Mouse (Mus musculus) midbrain, embryonic 11.5 days (tissue): Measurements from ENCODE around the gene Hmgb1. TPM values are rescaled to one million over a fixed set of nuclear protein-coding genes. Genes with fewer than 3 reads are reported as not detected.

ENCODE experiments used
- ATAC-seq: fragments of 200-750 bp; cut with Nextera tagmentation; 2 replicates; pipeline ENCODE4 v1.8.0; 2017; ENCODE audit warnings: moderate TSS enrichment, moderate library complexity; ENCODE audit not compliant: low FRiP score
- DNase-seq: peaks from one replicate; pipeline ENCODE4 v3.0.0; 2015; ENCODE audit warnings: low spot score; ENCODE audit errors: missing footprints
- H3K27ac ChIP-seq: fragments of 300-500 bp; sonication (generic); 2 replicates; pipeline ENCODE4 v1.5.1; 2014; ENCODE audit warnings: low read depth, low read length
- H3K27me3 ChIP-seq: fragments of 300-500 bp; sonication (generic); 2 replicates; pipeline ENCODE4 v1.6.1; 2014; ENCODE audit warnings: mild to moderate bottlenecking, low read length, moderate library complexity, mixed read lengths; ENCODE audit not compliant: control insufficient read depth, insufficient read depth
- H3K36me3 ChIP-seq: fragments of 300-500 bp; sonication (generic); 2 replicates; pipeline ENCODE4 v1.6.1; 2014; ENCODE audit warnings: mild to moderate bottlenecking, low read length, moderate library complexity, mixed read lengths; ENCODE audit not compliant: control insufficient read depth, insufficient read depth
- H3K4me1 ChIP-seq: fragments of 300-500 bp; sonication (generic); 2 replicates; pipeline ENCODE4 v1.6.1; 2014; ENCODE audit warnings: low read length; ENCODE audit not compliant: control insufficient read depth, insufficient read depth
- H3K4me2 ChIP-seq: fragments of 300-500 bp; sonication (generic); 2 replicates; pipeline ENCODE4 v1.6.1; 2014; ENCODE audit warnings: mild to moderate bottlenecking, moderate library complexity
- H3K4me3 ChIP-seq: fragments of 300-500 bp; sonication (generic); 2 replicates; pipeline ENCODE4 v1.5.1; 2014; ENCODE audit warnings: low read depth, low read length
- H3K9ac ChIP-seq: fragments of 300-500 bp; sonication (generic); 2 replicates; pipeline ENCODE4 v1.6.1; 2014; ENCODE audit warnings: low read length
- H3K9me3 ChIP-seq: fragments of 300-500 bp; sonication (generic); 2 replicates; pipeline ENCODE4 v1.6.1; 2016; ENCODE audit warnings: low read length; ENCODE audit not compliant: control insufficient read depth
- WGBS: fragments of 180-500 bp; shearing (Covaris S2); extraction: QIAGEN DNeasy Blood & Tissue Kit; methylation state at CpG from one replicate; pipeline ENCODE4 v1.1.7; 2014; 5-methylcytosine and 5-hydroxymethylcytosine counted together
- polyA plus RNA-seq: library from polyadenylated mRNA; unstranded; fragments of >200 nt; fragmentation: Nextera tagmentation; extraction: Ambion mirVana; gene quantifications from 2 replicates; pipeline ENCODE4 v1.2.1, GENCODE M21; 2014

The Hmgb1 gene
- polyA plus RNA-seq, 1 experiment from 2014 or later: 1,979 TPM

DNA sequence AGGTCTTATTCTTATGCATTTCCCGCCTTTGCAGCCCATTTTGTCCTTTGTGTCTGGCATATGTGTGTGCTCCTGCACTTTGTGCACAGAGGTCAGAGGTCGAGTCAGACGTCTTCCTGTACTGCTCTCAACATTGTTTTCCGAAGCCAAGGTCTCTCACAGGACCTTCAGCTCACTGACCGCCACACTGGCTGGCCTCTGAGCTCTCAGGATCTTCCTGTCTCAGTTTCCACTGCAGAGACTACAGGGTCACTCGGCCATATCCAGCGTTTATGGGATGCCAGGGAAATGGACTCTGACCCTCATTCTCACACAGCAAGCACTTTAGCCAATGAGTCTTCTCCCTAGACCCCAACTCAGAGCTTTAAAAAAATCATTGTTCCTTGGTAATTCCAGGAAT is 19.4 kb downstream of the Hmgb1 start:
- WGBS: 46% methylated on average over 7 of the region's 7 CpGs
- ATAC-seq: no peak
- DNase-seq: no peak

DNA sequence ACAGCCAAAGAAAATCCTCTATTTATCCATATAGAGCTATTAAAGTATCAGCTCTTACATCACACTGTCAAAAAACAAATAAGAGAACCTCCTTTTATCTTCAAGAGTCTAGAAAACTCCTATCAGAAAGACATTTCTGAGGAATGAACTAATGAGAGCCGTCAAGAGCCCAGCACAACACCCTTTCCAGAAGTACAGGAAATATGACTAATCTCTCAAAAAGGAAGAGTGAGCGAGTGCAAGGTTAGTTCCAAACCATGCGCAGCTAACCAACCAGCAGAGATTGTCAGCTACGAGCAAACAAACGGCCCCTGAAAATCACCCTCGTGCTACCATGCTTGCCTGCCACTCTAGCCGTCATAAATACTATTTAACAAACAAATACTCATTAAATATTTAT is 21.4 kb downstream of the Hmgb1 start:
- no peak overlapping the region for H3K27ac ChIP-seq
- ATAC-seq (no peak), DNase-seq (no peak)
- 91% methylated on average over 7 of the region's 7 CpGs for WGBS
- H3K9ac ChIP-seq: no peak overlapping the region
- no peaks in the 10 kb centered on the region for H3K9me3 ChIP-seq
- no peaks in the 10 kb centered on the region for H3K27me3 ChIP-seq
- H3K4me2 ChIP-seq: no peak overlapping the region
- no peaks in the 10 kb centered on the region for H3K4me1 ChIP-seq
- H3K4me3 ChIP-seq: no peak overlapping the region
- H3K36me3 ChIP-seq: no peaks in the 10 kb centered on the region

More for the DNA sequence above, 19.4 kb downstream of the Hmgb1 start:
- Histone ChIP-seq H3K27me3 (no peaks in the 10 kb centered on the region), H3K9me3 (no peaks in the 10 kb centered on the region), H3K4me1 (no peaks in the 10 kb centered on the region), H3K36me3 (no peaks in the 10 kb centered on the region), H3K27ac (no peak overlapping the region), H3K4me2 (no peak overlapping the region), H3K4me3 (no peak overlapping the region), H3K9ac (no peak overlapping the region)

DNA sequence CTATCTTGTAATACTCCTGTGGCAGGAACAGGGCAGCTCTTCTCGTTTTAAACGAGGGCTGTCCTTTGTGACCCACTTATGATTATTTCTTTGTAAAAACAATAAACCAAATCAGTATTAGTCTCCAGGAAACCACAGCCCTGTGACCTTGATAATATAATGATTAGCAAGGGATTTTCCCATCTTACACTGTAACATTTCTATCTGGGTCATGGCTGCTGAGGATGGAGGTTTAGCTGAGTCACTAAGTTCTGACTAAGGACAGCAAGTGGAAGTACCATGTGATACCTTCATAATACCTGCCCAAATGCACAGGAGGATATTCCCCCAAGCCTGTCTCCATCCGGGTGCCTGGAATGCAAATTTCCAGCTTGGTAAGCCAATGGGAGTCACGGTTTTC is 23.8 kb downstream of the Hmgb1 start:
- 85% methylated on average over 4 of the region's 4 CpGs for WGBS
- no peak overlapping the region for H3K4me2 ChIP-seq
- ATAC-seq: no peak
- no peaks in the 10 kb centered on the region for H3K27me3 ChIP-seq
- no peak for DNase-seq
- H3K4me3 ChIP-seq: no peak overlapping the region
- H3K4me1 ChIP-seq: no peaks in the 10 kb centered on the region
- no peak overlapping the region for H3K9ac ChIP-seq
- H3K9me3 ChIP-seq: no peaks in the 10 kb centered on the region
- H3K27ac ChIP-seq: no peak overlapping the region
- H3K36me3 ChIP-seq: no peaks in the 10 kb centered on the region

DNA sequence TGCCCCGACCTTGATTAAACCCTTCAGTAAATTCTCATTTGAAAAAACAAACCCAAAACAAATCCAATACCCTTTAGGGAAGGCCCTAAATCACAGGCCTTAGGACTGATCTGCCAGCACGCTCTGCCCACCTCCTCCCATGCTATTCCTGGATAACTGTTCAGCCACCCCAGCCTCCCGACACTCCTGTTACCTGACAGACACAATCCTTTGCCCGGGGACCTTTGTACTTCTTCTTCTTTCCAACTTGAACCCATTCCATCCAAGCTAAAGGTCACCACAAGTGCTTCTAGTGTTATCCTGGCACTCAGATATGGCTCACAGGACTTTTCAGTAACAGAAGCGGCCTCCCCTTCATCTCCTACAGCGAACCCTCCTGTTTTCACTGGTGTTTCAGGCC is 25.3 kb downstream of the Hmgb1 start:
- no peak overlapping the region for H3K4me3 ChIP-seq
- no peak overlapping the region for H3K4me2 ChIP-seq
- DNase-seq: no peak
- no peaks in the 10 kb centered on the region for H3K4me1 ChIP-seq
- no peaks in the 10 kb centered on the region for H3K27me3 ChIP-seq
- no peaks in the 10 kb centered on the region for H3K36me3 ChIP-seq
- WGBS: 92% methylated on average over 6 of the region's 6 CpGs
- no peak overlapping the region for H3K9ac ChIP-seq
- no peak for ATAC-seq
- no peaks in the 10 kb centered on the region for H3K9me3 ChIP-seq
- no peak overlapping the region for H3K27ac ChIP-seq

- H3K9me3 ChIP-seq: no peaks in the 10 kb centered on the region
- no peak overlapping the region for H3K27ac ChIP-seq
- WGBS: 91% methylated on average over 18 of the region's 18 CpGs
Measured at GRCm38 (mm10) chr5:149156886-149157563, 27.3 kb downstream of the Hmgb1 start.

DNA sequence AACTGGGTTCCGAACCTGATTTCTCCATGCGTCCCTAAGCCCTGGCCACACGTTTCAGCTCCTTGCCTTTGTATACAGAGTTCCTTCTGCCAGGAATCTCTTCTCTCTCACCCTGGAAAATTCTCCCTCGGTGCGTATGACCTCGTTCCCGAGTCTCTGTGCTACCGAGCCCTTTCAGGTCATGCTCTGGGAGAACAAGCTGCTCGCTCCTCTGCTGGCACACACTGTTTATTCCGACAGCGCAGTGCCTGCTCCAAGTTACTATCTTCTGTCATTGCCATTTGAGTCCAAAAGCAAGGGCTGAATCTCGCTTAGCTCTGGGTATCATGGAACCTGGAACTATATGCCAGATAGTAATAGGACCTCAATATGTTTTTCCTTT is 31.5 kb downstream of the Hmgb1 start:
- H3K9ac ChIP-seq: no peak overlapping the region
- no peaks in the 10 kb centered on the region for H3K27me3 ChIP-seq
- H3K9me3 ChIP-seq: no peaks in the 10 kb centered on the region
- ATAC-seq (no peak), DNase-seq (no peak)
- H3K4me1 ChIP-seq: no peaks in the 10 kb centered on the region
- H3K4me2 ChIP-seq: no peak overlapping the region
- H3K36me3 ChIP-seq: no peaks in the 10 kb centered on the region
- H3K27ac ChIP-seq: no peak overlapping the region
- no peak overlapping the region for H3K4me3 ChIP-seq
- WGBS: 63% methylated on average over 12 of the region's 12 CpGs

More at GRCm38 (mm10) chr5:149156886-149157563, 27.3 kb downstream of the Hmgb1 start:
- no peaks in the 10 kb centered on the region for H3K27me3 ChIP-seq
- H3K4me3 ChIP-seq: no peak overlapping the region
- DNase-seq (no peak), ATAC-seq (no peak)
- H3K4me1 ChIP-seq: no peaks in the 10 kb centered on the region
- no peaks in the 10 kb centered on the region for H3K36me3 ChIP-seq
- H3K4me2 ChIP-seq: no peak overlapping the region
- H3K9ac ChIP-seq: no peak overlapping the region

GRCm38 (mm10) chr5:149152063-149152773 is 32.1 kb downstream of the Hmgb1 start:
- H3K4me3 ChIP-seq: no peak overlapping the region
- WGBS: 55% methylated on average over 13 of the region's 13 CpGs
- H3K9me3 ChIP-seq: no peaks in the 10 kb centered on the region
- no peak overlapping the region for H3K4me2 ChIP-seq
- H3K36me3 ChIP-seq: no peaks in the 10 kb centered on the region
- H3K27ac ChIP-seq: no peak overlapping the region
- H3K9ac ChIP-seq: no peak overlapping the region
- no peaks in the 10 kb centered on the region for H3K4me1 ChIP-seq
- no peaks in the 10 kb centered on the region for H3K27me3 ChIP-seq
- ATAC-seq: no peak
- DNase-seq: peak; percentile 85

DNA sequence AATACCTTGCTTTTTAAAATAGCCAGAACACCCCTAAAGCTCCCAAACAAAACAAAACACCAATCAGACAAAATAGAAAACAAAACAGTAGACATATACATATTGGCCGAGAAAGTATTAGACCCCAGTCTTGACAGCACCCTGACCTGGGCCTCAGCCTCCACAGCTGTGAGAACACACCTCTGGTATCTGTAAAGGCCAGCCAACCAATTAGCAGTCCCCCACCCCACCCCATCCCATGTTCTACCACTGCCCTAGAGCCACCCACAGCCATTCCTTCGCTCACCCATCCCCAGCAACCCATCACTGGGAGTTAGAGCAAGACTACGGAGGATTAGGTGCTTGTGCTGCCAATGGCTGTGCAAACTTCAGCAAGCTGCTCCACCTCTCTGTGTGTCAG is 33.4 kb downstream of the Hmgb1 start:
- no peak for DNase-seq
- 91% methylated on average over 3 of the region's 3 CpGs for WGBS

DNA sequence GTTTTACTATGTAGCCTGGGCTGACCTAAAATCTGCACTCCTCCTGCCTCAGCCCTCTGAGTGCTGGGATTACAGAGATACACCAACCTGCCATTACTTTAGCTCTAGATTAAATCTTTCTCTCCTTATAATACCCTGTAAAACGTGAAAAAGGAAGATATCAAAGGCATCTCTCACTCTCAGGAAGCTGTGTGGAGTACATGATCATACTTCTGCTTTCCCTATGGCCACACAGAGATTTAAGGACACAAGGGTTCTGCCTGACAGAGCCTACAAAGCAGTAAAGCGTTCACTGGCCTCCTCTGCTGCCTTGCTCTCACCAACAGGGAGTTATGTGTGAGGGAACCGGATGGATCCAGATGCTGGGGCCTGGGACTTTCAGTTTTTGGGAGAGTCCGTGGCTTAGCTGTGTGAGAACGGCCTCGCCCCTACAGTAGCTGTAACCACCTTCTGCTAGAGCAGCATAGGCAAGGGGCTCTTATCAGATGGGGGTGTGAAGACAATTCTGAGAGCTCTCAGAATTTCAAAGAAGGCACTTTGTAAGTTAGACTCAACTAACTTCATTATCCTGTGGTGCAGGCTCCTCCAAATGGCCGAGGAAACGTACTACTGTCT is 36.8 kb downstream of the Hmgb1 start:
- ATAC-seq: no peak
- H3K4me1 ChIP-seq: no peaks in the 10 kb centered on the region
- H3K9ac ChIP-seq: no peak overlapping the region
- 85% methylated on average over 8 of the region's 8 CpGs for WGBS
- no peaks in the 10 kb centered on the region for H3K9me3 ChIP-seq
- H3K27me3 ChIP-seq: no peaks in the 10 kb centered on the region
- no peak for DNase-seq
- no peak overlapping the region for H3K4me2 ChIP-seq
- H3K27ac ChIP-seq: no peak overlapping the region
- H3K4me3 ChIP-seq: no peak overlapping the region
- H3K36me3 ChIP-seq: no peaks in the 10 kb centered on the region

More for the DNA sequence above, 33.4 kb downstream of the Hmgb1 start:
- Histone ChIP-seq H3K27ac (no peak overlapping the region), H3K36me3 (no peaks in the 10 kb centered on the region), H3K4me3 (no peak overlapping the region), H3K27me3 (no peaks in the 10 kb centered on the region), H3K9ac (no peak overlapping the region), H3K4me1 (no peaks in the 10 kb centered on the region), H3K4me2 (no peak overlapping the region), H3K9me3 (no peaks in the 10 kb centered on the region)
- ATAC-seq: no peak
